Mouse (Mus musculus): ENCODE data around the gene Tomt. TPM values are rescaled to one million over a fixed set of nuclear protein-coding genes. Genes with fewer than 3 reads are reported as not detected.
A peak's percentile ranks its signal among the peaks of the same experiment; 100 is the strongest.
"Not testable (repeated sequence)": the region's sequence is repeated elsewhere in the genome, so short reads cannot be mapped to it uniquely, and the experiment has no call there.

Gene Tomt
- polyA plus RNA-seq, 1 experiment, result not detected

GRCm38 (mm10) chr7:101937569-101937968, 31.4 kb upstream of the Tomt start:
- no peak overlapping the region for H3K27ac ChIP-seq (ENCODE audit: control insufficient read depth, insufficient read depth, low read depth, low read length, poor library complexity)
- no peak for TF ChIP-seq CTCF (IDR thresholded peaks at IDR 0.05; ENCODE audit: control insufficient read depth, insufficient read depth, low read length)
- no peak for TF ChIP-seq POLR2A (IDR thresholded peaks at IDR 0.05; ENCODE audit: borderline replicate concordance, control insufficient read depth, low read depth, low read length)
- 93% methylated on average over 4 of the region's 4 CpGs for WGBS
- no peak overlapping the region for H3K4me3 ChIP-seq (replicated peaks; ENCODE audit: control insufficient read depth, low read depth, low read length)
- H3K4me1 ChIP-seq (ENCODE audit: control insufficient read depth, insufficient read depth, low read length), result peaks cover 2% of the 10 kb centered on the region

- no peak overlapping the region for H3K27ac ChIP-seq (ENCODE audit: control insufficient read depth, insufficient read depth, low read depth, low read length, poor library complexity)
- H3K4me3 ChIP-seq (replicated peaks; ENCODE audit: control insufficient read depth, low read depth, low read length), result no peak overlapping the region
- TF ChIP-seq POLR2A (IDR thresholded peaks at IDR 0.05; ENCODE audit: borderline replicate concordance, control insufficient read depth, low read depth, low read length), result no peak
- TF ChIP-seq CTCF (IDR thresholded peaks at IDR 0.05; ENCODE audit: control insufficient read depth, insufficient read depth, low read length), result no peak
- peaks cover 2% of the 10 kb centered on the region for H3K4me1 ChIP-seq (ENCODE audit: control insufficient read depth, insufficient read depth, low read length)
- WGBS, result 91% methylated on average over 4 of the region's 4 CpGs
Observed at GRCm38 (mm10) chr7:101936996-101937395, 30.8 kb upstream of the Tomt start.

DNA sequence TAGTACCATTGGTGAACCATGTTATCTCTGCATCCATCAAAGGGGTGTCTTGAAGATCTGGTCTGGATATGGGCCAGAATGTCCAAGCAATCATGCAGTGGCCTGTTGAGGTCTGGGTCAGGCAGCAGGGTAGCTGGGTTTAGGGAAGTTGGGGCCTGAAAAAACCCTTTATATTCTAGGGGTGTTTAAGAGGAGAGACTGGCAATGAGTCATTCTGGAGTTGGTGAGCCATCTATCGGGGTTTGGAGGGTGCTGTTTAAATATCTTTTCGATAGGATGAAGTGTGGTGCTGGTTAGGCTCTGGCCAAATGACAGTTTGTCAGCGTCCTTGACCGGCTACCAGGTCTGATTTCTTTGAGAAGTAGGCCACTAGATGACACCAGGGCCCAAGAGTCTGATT, 29.8 kb upstream of the Tomt start:
- peak overlapping the region; percentile 8 for H3K4me3 ChIP-seq (replicated peaks; ENCODE audit: control insufficient read depth, low read depth, low read length)
- peaks cover 2% of the 10 kb centered on the region for H3K4me1 ChIP-seq (ENCODE audit: control insufficient read depth, insufficient read depth, low read length)
- 62% methylated on average over 4 of the region's 4 CpGs for WGBS
- TF ChIP-seq POLR2A (IDR thresholded peaks at IDR 0.05; ENCODE audit: borderline replicate concordance, control insufficient read depth, low read depth, low read length) (no peak), CTCF (IDR thresholded peaks at IDR 0.05; ENCODE audit: control insufficient read depth, insufficient read depth, low read length) (no peak)
- no peak overlapping the region for H3K27ac ChIP-seq (ENCODE audit: control insufficient read depth, insufficient read depth, low read depth, low read length, poor library complexity)

GRCm38 (mm10) chr7:101933751-101934240, 27.6 kb upstream of the Tomt start, which contains the start of the genes Lrrc51 and Numa1:
Gene Lrrc51 (minus strand): TSS chr7:101933895.
Gene Numa1 (plus strand): TSS chr7:101934111.
- Histone ChIP-seq H3K4me1 (ENCODE audit: control insufficient read depth, insufficient read depth, low read length) (peaks cover 2% of the 10 kb centered on the region), H3K4me3 (replicated peaks; ENCODE audit: control insufficient read depth, low read depth, low read length) (peak within 1 kb of the TSS; percentile 79), H3K27ac (ENCODE audit: control insufficient read depth, insufficient read depth, low read depth, low read length, poor library complexity) (peak within 1 kb of the TSS; percentile 73)
- WGBS, result under 1% methylated on average over 40 of the region's 40 CpGs
- peak; percentile 70; the same call in 1 of the 2 replicates for TF ChIP-seq POLR2A (IDR thresholded peaks at IDR 0.05; ENCODE audit: borderline replicate concordance, control insufficient read depth, low read depth, low read length)
- TF ChIP-seq CTCF (IDR thresholded peaks at IDR 0.05; ENCODE audit: control insufficient read depth, insufficient read depth, low read length), result no peak

GRCm38 (mm10) chr7:101933300-101933699, 27.1 kb upstream of the Tomt start:
- Histone ChIP-seq H3K27ac (ENCODE audit: control insufficient read depth, insufficient read depth, low read depth, low read length, poor library complexity) (peak overlapping the region; percentile 23), H3K4me3 (replicated peaks; ENCODE audit: control insufficient read depth, low read depth, low read length) (peak overlapping the region; percentile 79), H3K4me1 (ENCODE audit: control insufficient read depth, insufficient read depth, low read length) (peaks cover 2% of the 10 kb centered on the region)
- TF ChIP-seq CTCF (IDR thresholded peaks at IDR 0.05; ENCODE audit: control insufficient read depth, insufficient read depth, low read length) (no peak), POLR2A (IDR thresholded peaks at IDR 0.05; ENCODE audit: borderline replicate concordance, control insufficient read depth, low read depth, low read length) (no peak)
- 2% methylated on average over 15 of the region's 15 CpGs for WGBS

DNA sequence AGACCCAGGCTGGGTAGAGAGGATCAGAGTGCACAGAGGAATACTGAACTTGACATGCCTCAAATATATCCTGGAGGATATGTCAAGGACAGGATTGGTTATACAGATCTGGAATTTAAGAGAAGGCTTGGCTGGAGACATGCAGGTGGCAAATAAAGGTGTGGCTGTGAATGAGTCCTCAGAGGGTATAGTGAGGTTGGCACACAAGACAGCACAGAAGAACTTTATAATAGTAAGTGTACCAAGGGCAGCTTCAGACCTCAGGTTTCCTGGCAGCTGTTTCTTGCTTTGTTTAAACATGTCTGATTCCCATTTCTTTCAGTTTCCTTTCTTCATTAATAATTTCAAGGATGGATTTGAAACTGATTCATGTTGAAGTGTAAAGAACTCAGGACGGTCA, 26.4 kb upstream of the Tomt start:
- Histone ChIP-seq H3K27ac (ENCODE audit: control insufficient read depth, insufficient read depth, low read depth, low read length, poor library complexity) (no peak overlapping the region), H3K4me3 (replicated peaks; ENCODE audit: control insufficient read depth, low read depth, low read length) (no peak overlapping the region), H3K4me1 (ENCODE audit: control insufficient read depth, insufficient read depth, low read length) (peaks cover 2% of the 10 kb centered on the region)
- TF ChIP-seq CTCF (IDR thresholded peaks at IDR 0.05; ENCODE audit: control insufficient read depth, insufficient read depth, low read length), result no peak
- TF ChIP-seq POLR2A (IDR thresholded peaks at IDR 0.05; ENCODE audit: borderline replicate concordance, control insufficient read depth, low read depth, low read length), result no peak
- 79% methylated on average over 1 of the region's 1 CpGs for WGBS

DNA sequence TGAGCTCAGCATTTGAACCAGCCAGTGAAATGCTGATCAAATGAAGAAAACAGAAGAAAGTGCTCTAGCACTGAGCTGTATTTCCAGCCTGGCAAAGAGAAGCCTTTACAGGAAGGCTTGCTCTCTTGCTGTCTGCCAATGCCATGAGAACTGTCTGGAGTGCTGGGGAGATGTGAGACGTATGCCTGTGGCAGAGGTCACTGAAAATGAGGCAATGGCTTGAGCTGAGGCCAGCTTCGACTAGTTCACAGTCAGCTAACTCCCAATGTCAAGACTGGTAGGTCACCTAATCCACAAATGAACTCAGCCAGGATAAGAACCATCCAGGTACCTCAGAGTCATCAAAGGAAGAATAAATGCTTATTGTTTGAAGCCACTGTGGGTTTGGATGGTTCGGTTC, 21.9 kb upstream of the Tomt start:
- TF ChIP-seq CTCF (IDR thresholded peaks at IDR 0.05; ENCODE audit: control insufficient read depth, insufficient read depth, low read length), result no peak
- WGBS, result 88% methylated on average over 3 of the region's 3 CpGs
- no peak overlapping the region for H3K4me3 ChIP-seq (replicated peaks; ENCODE audit: control insufficient read depth, low read depth, low read length)
- H3K4me1 ChIP-seq (ENCODE audit: control insufficient read depth, insufficient read depth, low read length), result no peaks in the 10 kb centered on the region
- no peak overlapping the region for H3K27ac ChIP-seq (ENCODE audit: control insufficient read depth, insufficient read depth, low read depth, low read length, poor library complexity)

GRCm38 (mm10) chr7:101925892-101926291, 19.7 kb upstream of the Tomt start:
- H3K4me3 ChIP-seq (replicated peaks; ENCODE audit: control insufficient read depth, low read depth, low read length); H3K27ac ChIP-seq (ENCODE audit: control insufficient read depth, insufficient read depth, low read depth, low read length, poor library complexity); H3K4me1 ChIP-seq (ENCODE audit: control insufficient read depth, insufficient read depth, low read length): not testable (repeated sequence)

GRCm38 (mm10) chr7:101918071-101918470, 11.9 kb upstream of the Tomt start:
- Histone ChIP-seq H3K4me1 (ENCODE audit: control insufficient read depth, insufficient read depth, low read length) (no peaks in the 10 kb centered on the region; the same call in 1 of the 2 replicates), H3K27ac (ENCODE audit: control insufficient read depth, insufficient read depth, low read depth, low read length, poor library complexity) (no peak overlapping the region), H3K4me3 (replicated peaks; ENCODE audit: control insufficient read depth, low read depth, low read length) (no peak overlapping the region)
- TF ChIP-seq CTCF (IDR thresholded peaks at IDR 0.05; ENCODE audit: control insufficient read depth, insufficient read depth, low read length) (peak; percentile 76), POLR2A (IDR thresholded peaks at IDR 0.05; ENCODE audit: borderline replicate concordance, control insufficient read depth, low read depth, low read length) (no peak)
- 31% methylated on average over 1 of the region's 1 CpGs for WGBS
